Mouse (Mus musculus): ENCODE data around the gene Nploc4. TPM values are rescaled to one million over a fixed set of nuclear protein-coding genes. Genes with fewer than 3 reads are reported as not detected.
"Not testable (repeated sequence)": the region's sequence is repeated elsewhere in the genome, so short reads cannot be mapped to it uniquely, and the experiment has no call there.

Gene Nploc4
- total RNA-seq, 4 experiments from 2014 or later: 62.8 to 68.5 (median 66.1) TPM

- no peak for DNase-seq (ENCODE audit: low spot score in 2 of 2)
Measured at GRCm38 (mm10) chr11:120442765-120443280, 5.3 kb upstream of the Nploc4 start.

GRCm38 (mm10) chr11:120442344-120442743 lies 4.8 kb upstream of the Nploc4 start, which contains the start of gene Tspan10:
Gene Tspan10, plus strand, starts transcription at chr11:120442644.
- DNase-seq (ENCODE audit: low spot score in 2 of 2): no peak

GRCm38 (mm10) chr11:120437857-120438385 lies 413 bp upstream of the Nploc4 start:
- DNase-seq (ENCODE audit: low spot score in 2 of 2): no peak

- no peak for DNase-seq (ENCODE audit: low spot score in 2 of 2)
Measured at GRCm38 (mm10) chr11:120426727-120427126, 10.8 kb downstream of the Nploc4 start.

- peak; percentile 19 to 61 for DNase-seq (ENCODE audit: low spot score in 2 of 2)
Measured at GRCm38 (mm10) chr11:120423569-120424295, 13.8 kb downstream of the Nploc4 start.

GRCm38 (mm10) chr11:120422651-120423568 lies 14.6 kb downstream of the Nploc4 start:
- no peak for DNase-seq (ENCODE audit: low spot score in 2 of 2)

- no peak for DNase-seq (ENCODE audit: low spot score in 2 of 2)
Measured at GRCm38 (mm10) chr11:120418592-120418991, 18.9 kb downstream of the Nploc4 start.

GRCm38 (mm10) chr11:120417852-120418251 lies 19.7 kb downstream of the Nploc4 start:
- no peak for DNase-seq (ENCODE audit: low spot score in 2 of 2)

- not testable (repeated sequence) for DNase-seq (ENCODE audit: low spot score in 2 of 2)
Measured at GRCm38 (mm10) chr11:120413621-120414020, 23.9 kb downstream of the Nploc4 start.

- no peak for DNase-seq (ENCODE audit: low spot score in 2 of 2)
Measured at GRCm38 (mm10) chr11:120406445-120406844, 31.1 kb downstream of the Nploc4 start.

- no peak for DNase-seq (ENCODE audit: low spot score in 2 of 2)
Measured at GRCm38 (mm10) chr11:120405867-120406266, 31.6 kb downstream of the Nploc4 start.

- DNase-seq (ENCODE audit: low spot score in 2 of 2): no peak
Measured at GRCm38 (mm10) chr11:120404814-120405213, 32.7 kb downstream of the Nploc4 start.

GRCm38 (mm10) chr11:120399319-120399718 lies 38.2 kb downstream of the Nploc4 start:
- no peak for DNase-seq (ENCODE audit: low spot score in 2 of 2)

GRCm38 (mm10) chr11:120397602-120398001 lies 39.9 kb downstream of the Nploc4 start:
- no peak for DNase-seq (ENCODE audit: low spot score in 2 of 2)

GRCm38 (mm10) chr11:120395661-120396060 lies 41.8 kb downstream of the Nploc4 start:
- DNase-seq (ENCODE audit: low spot score in 2 of 2): no peak

GRCm38 (mm10) chr11:120388580-120388979 lies 48.9 kb downstream of the Nploc4 start:
- no peak for DNase-seq (ENCODE audit: low spot score in 2 of 2)

GRCm38 (mm10) chr11:120387157-120387556 lies 50.4 kb downstream of the Nploc4 start:
- no peak for DNase-seq (ENCODE audit: low spot score in 2 of 2)

- DNase-seq (ENCODE audit: low spot score in 2 of 2): no peak
Measured at GRCm38 (mm10) chr11:120386632-120387031, 50.9 kb downstream of the Nploc4 start.

- no peak for DNase-seq (ENCODE audit: low spot score in 2 of 2)
Measured at GRCm38 (mm10) chr11:120382509-120382908, 55.0 kb downstream of the Nploc4 start.

GRCm38 (mm10) chr11:120381157-120381556 lies 56.4 kb downstream of the Nploc4 start:
- DNase-seq (ENCODE audit: low spot score in 2 of 2): no peak

- no peak for DNase-seq (ENCODE audit: low spot score in 2 of 2)
Measured at GRCm38 (mm10) chr11:120380271-120380670, 57.2 kb downstream of the Nploc4 start.
